Mouse (Mus musculus): ENCODE measurements at regions not wholly inside any gene's neighbourhood (a gene's known extent, or its start where the extent isn't known, plus 50 kb on each side); places are given as distances from the start of the nearest gene placed in this dataset.

DNA sequence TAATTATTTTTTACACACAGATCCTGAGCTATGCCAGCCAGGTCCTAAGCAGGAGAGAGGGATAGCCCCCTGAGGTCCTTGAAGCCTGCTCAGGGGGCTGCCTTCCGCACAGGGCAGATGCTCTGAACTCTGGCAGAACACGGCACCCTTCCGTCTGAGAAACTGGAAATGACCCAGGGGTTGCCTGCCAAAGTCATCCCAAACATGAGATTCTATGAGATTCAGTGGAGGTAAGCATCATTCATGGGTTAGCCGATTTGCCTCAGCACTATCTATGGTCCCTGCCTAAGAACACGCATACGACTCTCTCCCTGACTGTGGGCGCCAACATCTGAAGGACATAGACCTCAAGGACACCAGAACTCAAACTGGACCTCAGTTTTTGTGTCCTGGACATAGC lies 152.8 kb downstream of the Bcl11b start:
- DNase-seq (ENCODE audit: low spot score), result no peak

GRCm38 (mm10) chr12:107852921-107853320 lies 150.5 kb downstream of the Bcl11b start:
- no peak for DNase-seq (ENCODE audit: low spot score)

DNA sequence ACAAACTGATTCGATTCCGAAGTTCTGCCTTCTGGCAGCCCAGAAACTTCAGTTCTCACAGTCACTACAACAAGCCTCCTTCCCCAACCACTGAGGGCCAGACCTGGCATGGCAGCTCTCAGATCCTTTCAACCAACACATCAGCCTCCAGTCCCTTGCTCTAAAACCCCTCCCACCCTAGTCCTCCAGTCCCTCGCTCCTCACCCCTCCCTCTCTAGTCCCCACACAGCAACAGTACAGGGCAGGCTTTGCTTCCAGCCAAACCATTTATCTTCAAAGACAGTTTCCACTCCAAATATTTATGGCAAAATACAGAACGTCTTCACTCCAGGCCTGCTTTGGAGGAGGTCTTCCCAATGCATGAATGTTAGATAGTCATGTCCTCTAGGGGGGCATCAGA lies 147.9 kb downstream of the Bcl11b start:
- DNase-seq (ENCODE audit: low spot score), result no peak

GRCm38 (mm10) chr12:107856421-107857043 lies 146.9 kb downstream of the Bcl11b start:
- no peak for DNase-seq (ENCODE audit: low spot score)

- no peak for DNase-seq (ENCODE audit: low spot score)
Measured at GRCm38 (mm10) chr12:107858536-107859280, 144.7 kb downstream of the Bcl11b start.

- no peak for DNase-seq (ENCODE audit: low spot score)
Measured at GRCm38 (mm10) chr12:107859750-107860149, 143.7 kb downstream of the Bcl11b start.

- no peak for DNase-seq (ENCODE audit: low spot score)
Measured at GRCm38 (mm10) chr12:107860358-107860757, 143.0 kb downstream of the Bcl11b start.

Measured in testis, postnatal 14 days (tissue).